Mouse (Mus musculus): ENCODE results near the gene Gm13272.
"Not testable (repeated sequence)": the region's sequence is repeated elsewhere in the genome, so short reads cannot be mapped to it uniquely, and the experiment has no call there.

The Gm13272 gene

GRCm38 (mm10) chr4:88785409-88785808, 5.8 kb downstream of the Gm13272 start, which contains the start of gene Gm13276:
TSS of gene Gm13276 (plus strand) at chr4:88785709.
- DNase-seq (ENCODE audit: low spot score) = not testable (repeated sequence)

- DNase-seq (ENCODE audit: low spot score) = not testable (repeated sequence)
These were observed 8.8 kb downstream of the Gm13272 start, which contains the start of gene Gm13277 for GRCm38 (mm10) chr4:88788402-88788801. TSS of gene Gm13277 (plus strand) at chr4:88788632.

- not testable (repeated sequence) for DNase-seq (ENCODE audit: low spot score)
These were observed 11.6 kb downstream of the Gm13272 start, which contains the start of gene Gm13278 for GRCm38 (mm10) chr4:88791250-88791649. TSS of gene Gm13278 (plus strand) at chr4:88791550.

GRCm38 (mm10) chr4:88793936-88794675, 14.5 kb downstream of the Gm13272 start, which contains the start of gene Gm13275:
TSS of gene Gm13275 (plus strand) at chr4:88794487.
- DNase-seq (ENCODE audit: low spot score) = peak; percentile 81

GRCm38 (mm10) chr4:88797097-88797496, 17.4 kb downstream of the Gm13272 start, which contains the start of gene Gm13279:
TSS of gene Gm13279 (plus strand) at chr4:88797397.
- DNase-seq (ENCODE audit: low spot score) = not testable (repeated sequence)

DNA sequence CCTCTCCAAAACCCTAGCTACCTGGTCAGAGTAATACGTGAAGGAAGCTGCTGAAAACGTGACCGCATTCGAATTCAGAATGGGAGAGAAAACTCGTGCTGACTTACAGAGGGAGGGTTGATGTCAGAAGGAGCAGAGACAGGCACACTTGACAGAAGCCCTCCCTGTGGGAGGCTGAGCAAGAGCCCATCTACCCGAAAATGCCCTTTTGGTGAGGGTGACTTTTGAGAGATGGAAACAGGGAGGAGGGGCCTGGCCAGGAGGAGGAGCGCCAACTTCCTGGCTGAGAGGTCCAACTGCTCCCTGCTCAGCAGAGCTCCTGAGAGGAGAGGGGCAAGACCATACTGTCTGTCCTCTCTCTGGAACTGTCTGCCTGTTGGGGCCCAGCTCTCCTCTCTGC, 19.7 kb downstream of the Gm13272 start, which contains the start of gene Gm13285:
TSS of gene Gm13285 (plus strand) at position 301 of the 400 bp plus-strand sequence.
- not testable (repeated sequence) for DNase-seq (ENCODE audit: low spot score)

DNA sequence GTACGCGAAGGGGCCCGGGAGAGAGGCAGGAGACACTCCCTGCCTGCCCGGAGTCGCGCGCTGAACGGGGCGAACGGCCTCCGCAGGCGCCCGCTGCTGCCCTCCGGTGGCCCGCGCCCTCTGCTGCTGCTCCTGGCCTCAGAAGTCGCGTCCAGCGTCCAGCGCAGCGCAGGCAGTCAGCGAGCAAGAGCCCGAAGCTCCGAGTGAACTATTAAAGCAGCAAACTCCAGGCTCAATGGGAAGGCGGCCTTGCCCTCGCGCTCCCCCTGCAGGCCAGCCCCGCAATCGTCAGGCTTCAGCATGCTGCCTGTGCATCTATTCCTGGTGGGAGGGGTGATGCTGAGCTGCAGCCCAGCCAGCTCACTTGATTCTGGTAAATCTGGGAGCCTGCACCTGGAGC, 23.3 kb downstream of the Gm13272 start, which contains the start of gene Gm13287:
TSS of gene Gm13287 (plus strand) at position 301 of the 400 bp plus-strand sequence.
- DNase-seq (ENCODE audit: low spot score) = not testable (repeated sequence)

DNA sequence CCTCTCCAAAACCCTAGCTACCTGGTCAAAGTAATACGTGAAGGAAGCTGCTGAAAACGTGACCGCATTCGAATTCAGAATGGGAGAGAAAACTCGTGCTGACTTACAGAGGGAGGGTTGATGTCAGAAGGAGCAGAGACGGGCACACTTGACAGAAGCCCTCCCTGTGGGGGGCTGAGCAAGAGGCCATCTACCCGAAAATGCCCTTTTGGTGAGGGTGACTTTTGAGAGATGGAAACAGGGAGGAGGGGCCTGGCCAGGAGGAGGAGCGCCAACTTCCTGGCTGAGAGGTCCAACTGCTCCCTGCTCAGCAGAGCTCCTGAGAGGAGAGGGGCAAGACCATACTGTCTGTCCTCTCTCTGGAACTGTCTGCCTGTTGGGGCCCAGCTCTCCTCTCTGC, 25.6 kb downstream of the Gm13272 start, which contains the start of gene Gm13288:
TSS of gene Gm13288 (plus strand) at position 301 of the 400 bp plus-strand sequence.
- not testable (repeated sequence) for DNase-seq (ENCODE audit: low spot score)

DNA sequence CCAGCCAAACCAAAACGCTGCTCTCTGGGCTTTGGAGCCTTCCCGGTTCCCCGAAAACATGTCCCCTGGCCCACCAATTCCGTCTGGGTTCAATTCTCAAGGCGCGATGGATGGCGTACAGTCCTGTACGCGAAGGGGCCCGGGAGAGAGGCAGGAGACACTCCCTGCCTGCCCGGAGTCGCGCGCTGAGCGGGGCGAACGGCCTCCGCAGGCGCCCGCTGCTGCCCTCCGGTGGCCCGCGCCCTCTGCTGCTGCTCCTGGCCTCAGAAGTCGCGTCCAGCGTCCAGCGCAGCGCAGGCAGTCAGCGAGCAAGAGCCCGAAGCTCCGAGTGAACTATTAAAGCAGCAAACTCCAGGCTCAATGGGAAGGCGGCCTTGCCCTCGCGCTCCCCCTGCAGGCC, 26.1 kb downstream of the Gm13272 start:
- not testable (repeated sequence) for DNase-seq (ENCODE audit: low spot score)

DNA sequence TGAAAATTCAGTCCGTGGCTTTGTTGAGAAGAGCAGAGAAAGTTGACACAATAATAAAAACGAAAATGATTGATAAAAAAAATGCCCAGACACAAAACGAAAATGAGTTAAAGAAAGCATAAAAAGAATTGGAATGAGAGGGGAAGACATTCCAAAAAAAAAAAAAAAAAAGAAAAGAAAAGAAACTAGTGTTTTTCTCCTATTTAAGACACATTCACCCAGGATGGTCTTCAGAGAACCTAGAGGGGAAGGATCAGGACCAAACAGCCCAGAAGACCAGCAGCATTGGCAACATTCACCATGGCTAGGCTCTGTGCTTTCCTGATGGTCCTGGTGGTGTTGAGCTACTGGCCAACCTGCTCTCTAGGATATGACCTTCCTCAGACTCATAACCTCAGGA, 36.3 kb downstream of the Gm13272 start, which contains the start of gene Ifna7:
TSS of gene Ifna7 (plus strand) at position 301 of the 400 bp plus-strand sequence.
- no peak for DNase-seq (ENCODE audit: low spot score)

GRCm38 (mm10) chr4:88819659-88820058, 40.0 kb downstream of the Gm13272 start, which contains the start of gene Ifna11:
TSS of gene Ifna11 (plus strand) at chr4:88819959.
- no peak for DNase-seq (ENCODE audit: low spot score)

DNA sequence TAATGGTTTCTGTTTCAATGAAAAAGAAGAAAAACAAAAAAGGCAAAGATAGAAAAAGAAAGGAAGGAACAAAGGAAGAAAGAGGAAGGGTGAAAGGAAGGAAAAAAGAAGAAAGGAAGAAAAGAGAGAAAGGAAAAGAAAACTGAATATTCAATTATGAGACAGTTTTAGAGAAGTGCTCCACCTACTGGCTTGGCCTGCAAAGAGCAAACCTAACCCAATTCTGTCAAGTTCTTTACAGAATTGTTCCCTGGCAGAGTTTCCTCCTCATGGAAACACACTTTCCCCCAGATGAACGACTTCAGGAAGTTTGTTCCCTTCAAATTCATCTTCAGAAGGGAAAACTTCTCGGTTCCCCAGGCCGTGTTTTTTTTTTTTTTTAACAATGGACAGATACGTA, 43.3 kb downstream of the Gm13272 start:
- DNase-seq (ENCODE audit: low spot score) = peak; percentile 8

DNA sequence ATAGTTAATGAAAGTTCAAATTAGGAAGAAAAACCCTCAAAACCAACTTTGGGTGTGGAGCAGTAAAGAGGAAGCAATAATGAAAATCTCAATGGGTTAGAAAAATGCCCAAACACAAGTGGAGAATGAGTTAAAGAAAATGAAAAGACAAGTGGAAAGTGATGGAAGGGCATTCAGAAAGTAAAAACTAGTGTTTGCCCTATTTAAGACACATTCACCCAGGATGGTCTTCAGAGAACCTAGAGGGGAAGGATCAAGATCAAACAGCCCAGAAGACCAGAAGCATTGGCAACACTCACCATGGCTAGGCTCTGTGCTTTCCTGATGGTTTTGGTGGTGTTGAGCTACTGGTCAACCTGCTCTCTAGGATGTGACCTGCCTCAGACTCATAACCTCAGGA, 47.5 kb downstream of the Gm13272 start, which contains the start of gene Ifna6:
TSS of gene Ifna6 (plus strand) at position 301 of the 400 bp plus-strand sequence.
- not testable (repeated sequence) for DNase-seq (ENCODE audit: low spot score)
